Mouse (Mus musculus): Measurements from ENCODE around the gene G6pc2.

G6pc2 gene

DNA sequence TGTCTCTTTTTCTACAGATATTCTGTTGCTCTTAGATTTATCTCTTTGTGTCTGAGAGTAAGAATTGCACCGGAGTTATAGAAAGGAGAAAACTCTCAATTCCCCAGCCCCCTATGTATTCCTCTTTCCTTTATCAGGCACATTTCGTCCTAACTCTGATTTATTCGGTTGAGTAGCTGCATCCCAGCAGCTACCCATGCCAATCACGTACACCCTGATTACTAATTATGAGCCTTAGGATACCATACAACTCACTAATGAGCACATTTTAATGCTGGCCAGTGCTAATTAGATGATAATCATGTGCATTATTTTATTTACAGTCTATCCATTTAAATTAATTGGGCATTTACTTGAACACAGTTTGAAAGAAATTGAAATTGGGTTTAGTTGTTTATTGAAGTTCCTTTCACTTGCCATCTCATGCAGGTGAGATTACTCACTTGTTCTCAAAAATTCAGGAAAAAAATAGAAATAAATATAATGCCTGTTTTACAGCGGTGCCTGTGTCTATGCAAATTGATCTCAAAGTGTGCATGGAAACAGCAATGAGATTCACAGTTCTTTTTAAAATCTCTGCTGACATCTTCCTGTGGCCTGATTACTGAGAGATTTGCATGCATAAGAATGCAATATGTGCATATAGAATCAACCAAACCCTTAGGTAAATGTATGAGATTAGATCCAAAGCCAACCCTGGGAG lies 24.3 kb downstream of the G6pc2 start:
- no peak for DNase-seq (ENCODE audit: low read depth, low spot score)

DNA sequence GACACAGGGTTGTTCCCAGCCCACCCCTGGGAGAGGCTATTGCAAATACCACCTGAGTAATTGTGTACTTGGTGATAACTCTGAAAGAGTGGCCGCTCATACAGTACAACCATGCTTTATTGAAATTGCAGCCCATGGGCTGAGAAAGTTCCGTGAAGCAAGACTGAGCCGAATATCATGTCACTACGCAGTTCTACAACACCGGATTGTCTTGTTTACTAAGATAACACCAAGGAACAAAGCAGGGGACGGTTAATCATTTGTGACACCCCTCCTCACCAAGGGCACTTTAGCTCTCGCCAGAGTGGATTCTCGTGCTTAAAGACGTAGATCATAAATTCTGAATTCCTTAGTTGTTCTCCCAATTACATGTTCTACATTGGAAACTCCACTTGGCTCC lies 28.4 kb downstream of the G6pc2 start:
- no peak for DNase-seq (ENCODE audit: low read depth, low spot score)

DNA sequence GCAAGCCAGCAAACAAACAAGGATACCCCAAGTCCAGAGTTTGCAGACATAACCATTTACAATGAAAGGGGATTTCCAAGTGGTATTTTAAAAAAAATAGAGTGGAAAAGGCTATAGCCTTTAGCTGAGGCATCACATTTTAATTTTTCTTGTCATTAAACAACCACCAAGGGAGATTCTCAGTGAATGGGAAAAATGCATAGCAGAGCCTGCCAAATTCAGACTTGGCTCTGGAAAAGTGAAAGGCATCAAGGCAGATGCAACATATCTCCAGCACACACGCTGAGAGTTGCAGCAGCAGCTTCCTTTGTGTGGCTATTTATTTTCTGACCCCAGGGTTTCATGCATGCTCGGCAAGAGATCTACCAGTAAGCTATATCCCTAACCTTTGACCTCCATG lies 34.1 kb downstream of the G6pc2 start:
- no peak for DNase-seq (ENCODE audit: low read depth, low spot score)

DNA sequence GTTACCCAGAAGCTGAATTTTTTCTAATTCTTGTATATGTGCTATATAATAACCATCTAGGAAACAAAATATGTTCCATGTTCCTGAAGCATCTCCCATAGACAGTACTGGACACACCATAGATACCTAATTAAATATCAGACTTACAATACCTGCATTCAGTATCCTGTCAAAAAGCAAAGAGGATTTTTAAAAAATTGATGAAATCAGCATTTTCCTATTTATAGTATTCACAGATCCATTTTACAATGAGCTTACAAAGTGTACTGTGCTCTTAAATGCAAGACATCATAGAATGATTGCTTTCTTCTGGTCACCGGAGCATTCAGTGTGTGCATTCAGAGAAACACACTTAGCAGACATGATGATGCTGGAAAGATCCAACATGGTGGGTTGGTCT lies 36.2 kb downstream of the G6pc2 start:
- DNase-seq (ENCODE audit: low read depth, low spot score) = no peak

DNA sequence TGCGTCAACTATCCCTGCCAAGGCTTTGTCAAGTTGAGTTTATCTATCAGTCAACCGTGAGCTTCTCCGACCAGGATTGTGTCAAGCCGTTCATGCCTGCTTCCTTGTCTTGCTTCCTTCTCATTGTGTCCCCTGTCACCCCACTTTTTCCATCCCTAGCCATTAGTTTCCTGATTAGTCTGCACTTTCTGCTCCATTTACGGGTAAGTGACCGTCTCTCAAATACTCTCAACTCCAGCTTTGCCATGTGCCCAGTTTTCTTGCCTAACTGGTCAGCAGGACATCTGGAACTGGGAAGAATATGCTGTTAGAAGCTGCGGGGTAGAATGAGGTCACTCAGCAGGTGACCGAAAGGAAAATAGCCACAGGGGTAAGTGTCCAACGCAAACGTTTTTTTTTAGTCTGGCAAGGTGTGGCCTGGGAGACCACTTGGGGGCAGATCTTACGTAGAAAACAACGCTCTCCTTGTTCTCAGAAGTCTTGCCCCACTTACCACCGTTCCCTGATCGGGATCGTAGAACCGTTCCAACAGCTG lies 37.4 kb downstream of the G6pc2 start:
- no peak for DNase-seq (ENCODE audit: low read depth, low spot score)

DNA sequence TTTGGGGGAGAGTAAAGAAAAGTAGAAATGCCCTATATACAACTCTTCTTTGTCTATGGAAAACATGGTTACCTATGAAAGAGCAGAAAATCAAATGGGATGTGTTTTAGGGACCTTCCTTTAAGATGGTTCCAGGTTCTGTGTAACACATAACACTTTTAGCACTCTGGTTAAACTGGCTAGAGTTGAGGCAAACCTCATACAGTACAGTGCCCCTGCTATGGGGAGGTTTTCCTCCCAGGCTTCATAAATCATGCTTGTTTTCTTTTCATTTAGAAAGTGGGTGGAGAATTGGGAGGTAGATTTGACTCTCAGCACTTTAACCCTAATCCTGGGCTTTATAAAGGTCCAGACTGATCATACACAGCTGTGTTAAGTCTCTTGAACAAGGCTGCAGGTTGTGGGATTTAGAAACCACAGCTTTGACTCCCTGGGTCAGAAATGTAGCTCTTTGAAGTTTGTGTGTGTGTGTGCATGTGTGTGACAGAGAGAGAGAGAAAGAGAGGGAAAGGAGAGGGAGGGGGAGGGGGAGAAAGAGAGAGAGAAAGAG lies 53.3 kb downstream of the G6pc2 start:
- DNase-seq (ENCODE audit: low read depth, low spot score) = no peak

DNA sequence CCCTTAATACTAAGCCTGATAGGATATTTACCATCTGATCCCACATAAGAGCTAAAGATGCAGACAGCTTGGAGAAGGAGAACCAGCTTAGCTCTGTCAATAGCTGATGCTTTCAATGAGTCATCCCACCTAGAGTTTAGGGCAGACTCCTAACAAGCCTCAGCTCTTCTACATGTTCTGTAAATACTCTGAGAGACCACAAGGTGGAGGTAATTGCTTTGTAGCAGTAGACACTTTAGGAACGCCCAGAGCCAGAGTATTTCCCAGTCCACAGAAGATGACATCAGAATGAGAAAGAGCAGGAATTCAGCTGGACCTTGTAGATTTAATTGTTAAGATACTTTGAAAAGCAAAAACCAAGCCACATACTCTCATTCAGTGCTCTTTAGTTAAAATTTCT lies 65.0 kb downstream of the G6pc2 start:
- peak; percentile 19 for DNase-seq (ENCODE audit: low read depth, low spot score)

All from telencephalon, adult 2 months (tissue).